Mouse (Mus musculus) kidney, postnatal 14 days (tissue): Measurements from ENCODE around the gene Cavin1.
A peak's percentile ranks its signal among the peaks of the same experiment; 100 is the strongest.

Experiments
- DNase-seq: peaks from one replicate; pipeline ENCODE4 v3.0.0; 2022; ENCODE audit warnings: mixed read lengths

The Cavin1 gene

DNA sequence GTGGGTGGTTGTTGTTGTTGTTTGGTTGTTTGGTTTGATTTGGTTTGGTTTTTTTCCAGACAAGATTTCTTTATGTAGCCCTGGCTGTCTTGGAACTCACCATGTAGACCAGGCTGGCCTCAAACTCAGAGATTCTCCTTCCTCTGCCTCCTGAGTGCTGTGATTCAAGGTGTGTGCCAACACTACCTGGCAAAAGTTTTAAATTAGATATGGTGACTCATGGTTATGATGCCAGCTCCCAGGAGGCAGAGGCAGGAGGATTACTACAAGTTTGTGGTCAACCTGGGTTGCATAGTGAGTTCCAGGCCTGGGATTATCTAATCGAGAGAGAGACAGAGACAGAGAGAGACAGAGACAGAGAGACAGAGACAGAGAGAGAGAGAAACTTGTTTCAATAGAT lies 9.8 kb upstream of the Cavin1 start:
- no peak for DNase-seq

GRCm38 (mm10) chr11:100979887-100980286 lies 9.2 kb upstream of the Cavin1 start:
- DNase-seq = peak; percentile 76

- DNase-seq = no peak
Observed at GRCm38 (mm10) chr11:100975241-100975640, 4.6 kb upstream of the Cavin1 start.

DNA sequence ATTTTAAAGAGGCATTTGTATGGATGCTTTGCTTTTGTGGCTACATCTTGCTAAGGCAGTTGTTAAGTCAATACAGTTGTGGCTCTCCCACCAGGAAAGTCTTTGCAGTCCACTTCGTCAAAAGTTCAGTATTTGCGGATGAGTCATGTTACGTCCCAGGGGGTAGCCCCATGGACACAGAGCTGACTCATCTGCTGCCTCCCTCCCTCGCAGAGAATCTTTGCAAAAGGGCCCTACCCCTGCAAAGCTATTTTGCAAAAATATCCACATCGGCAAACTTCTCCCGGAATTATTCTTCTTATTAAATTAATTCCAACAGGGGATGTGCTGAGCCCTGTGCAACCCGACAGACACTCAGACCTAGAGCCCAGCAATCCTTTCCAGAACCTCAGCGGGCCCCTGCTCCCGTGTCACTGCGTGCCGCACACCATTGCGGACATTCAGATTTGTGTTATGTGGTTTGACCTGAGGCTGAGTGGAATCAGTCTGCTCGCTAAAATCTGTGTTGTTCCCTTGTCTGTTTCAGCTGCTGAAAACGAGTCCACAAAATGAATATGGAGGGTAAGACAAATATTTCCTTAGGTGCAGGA lies 3.8 kb upstream of the Cavin1 start:
- no peak for DNase-seq

GRCm38 (mm10) chr11:100973245-100973644 lies 2.6 kb upstream of the Cavin1 start:
- no peak for DNase-seq

GRCm38 (mm10) chr11:100971455-100971854 lies 768 bp upstream of the Cavin1 start:
- DNase-seq = no peak

DNA sequence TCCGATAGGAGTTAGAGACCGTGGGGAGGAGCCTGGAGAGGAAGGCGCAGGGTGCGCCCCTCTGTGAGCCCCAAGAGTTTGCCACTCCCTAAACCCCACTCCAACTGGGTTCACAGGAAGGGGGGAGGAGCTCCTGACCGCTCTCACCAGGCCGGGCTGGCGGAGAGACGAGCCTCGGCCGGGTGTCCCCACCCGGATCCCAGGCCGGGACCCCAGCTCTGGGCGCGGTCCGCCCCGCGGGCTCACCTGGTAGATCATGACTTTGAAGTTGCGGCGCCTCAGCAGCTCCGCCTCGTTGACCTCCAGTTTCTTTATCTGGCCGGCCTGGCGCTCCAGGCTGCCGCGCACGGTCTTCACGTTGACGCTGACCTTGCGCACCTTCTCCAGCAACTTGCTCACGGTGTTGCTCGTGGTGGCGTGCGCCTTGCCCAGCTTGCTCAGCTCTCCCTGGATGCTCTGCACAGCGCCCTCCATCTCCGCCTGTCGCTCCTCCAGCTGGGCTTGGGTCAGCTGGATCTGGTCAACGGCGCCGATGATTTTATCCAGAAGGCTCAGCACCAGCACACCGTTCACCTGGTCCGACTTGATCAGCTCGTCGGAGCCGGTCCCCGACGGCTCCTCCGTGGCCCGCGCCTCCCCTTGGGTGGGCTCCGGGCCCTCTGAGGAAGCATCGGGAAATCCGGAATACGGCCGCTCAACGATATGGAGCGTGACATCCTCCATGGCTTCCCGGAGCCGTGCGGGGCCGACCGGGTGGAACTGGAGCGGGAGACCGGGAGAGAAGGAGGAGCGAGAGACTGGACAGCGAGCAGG lies 737 bp downstream of the Cavin1 start:
- peak; percentile 67 for DNase-seq

- DNase-seq = no peak
Observed at GRCm38 (mm10) chr11:100969189-100969743, 1.4 kb downstream of the Cavin1 start.

GRCm38 (mm10) chr11:100968501-100968900 lies 2.2 kb downstream of the Cavin1 start:
- no peak for DNase-seq

DNA sequence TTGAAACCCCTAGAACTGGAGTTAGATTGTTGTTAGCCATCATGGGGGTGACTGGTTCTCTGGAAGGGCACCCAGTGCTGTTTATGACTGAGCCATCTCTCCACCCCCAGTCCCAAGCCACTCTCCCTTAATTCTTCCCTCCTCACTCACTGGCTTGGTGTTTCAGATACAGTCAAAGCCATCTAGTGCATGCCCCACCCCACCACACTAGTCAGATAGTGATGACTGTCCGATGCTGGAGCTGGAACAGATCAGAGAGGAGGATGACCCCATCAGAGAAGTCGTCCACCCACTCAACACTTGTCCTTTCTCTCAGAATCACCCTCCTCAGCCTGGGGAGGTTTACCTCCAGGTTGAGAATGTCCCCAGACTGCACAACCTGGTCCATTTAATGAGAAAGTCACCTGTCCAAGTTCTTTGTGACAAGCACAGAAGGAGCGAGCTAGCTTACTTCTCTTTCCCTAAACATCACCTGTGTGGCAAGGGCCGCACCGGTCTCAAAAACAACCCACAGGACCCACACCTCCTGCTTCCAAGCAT lies 2.7 kb downstream of the Cavin1 start:
- DNase-seq = no peak

- DNase-seq = no peak
Observed at GRCm38 (mm10) chr11:100967376-100967775, 3.3 kb downstream of the Cavin1 start.

DNA sequence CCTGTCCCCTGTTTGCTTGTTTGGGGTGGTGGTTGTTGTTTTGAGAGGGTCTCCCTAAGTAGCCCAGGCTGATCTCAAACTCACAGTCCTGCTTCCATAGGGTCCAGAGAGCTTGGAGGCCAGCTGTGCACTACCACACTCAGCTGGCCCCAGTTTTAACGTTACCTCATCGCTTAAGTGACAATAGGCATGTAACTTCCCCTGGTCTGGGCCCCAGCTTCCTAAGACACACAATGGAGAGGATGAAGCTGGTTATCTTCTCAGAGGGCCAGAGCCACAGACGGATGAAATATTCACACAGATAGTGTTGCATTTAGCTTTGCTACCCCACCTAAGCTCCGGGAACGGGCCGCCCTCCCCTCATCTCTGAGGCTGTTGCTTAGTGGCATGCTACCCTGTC lies 4.9 kb downstream of the Cavin1 start:
- no peak for DNase-seq

DNA sequence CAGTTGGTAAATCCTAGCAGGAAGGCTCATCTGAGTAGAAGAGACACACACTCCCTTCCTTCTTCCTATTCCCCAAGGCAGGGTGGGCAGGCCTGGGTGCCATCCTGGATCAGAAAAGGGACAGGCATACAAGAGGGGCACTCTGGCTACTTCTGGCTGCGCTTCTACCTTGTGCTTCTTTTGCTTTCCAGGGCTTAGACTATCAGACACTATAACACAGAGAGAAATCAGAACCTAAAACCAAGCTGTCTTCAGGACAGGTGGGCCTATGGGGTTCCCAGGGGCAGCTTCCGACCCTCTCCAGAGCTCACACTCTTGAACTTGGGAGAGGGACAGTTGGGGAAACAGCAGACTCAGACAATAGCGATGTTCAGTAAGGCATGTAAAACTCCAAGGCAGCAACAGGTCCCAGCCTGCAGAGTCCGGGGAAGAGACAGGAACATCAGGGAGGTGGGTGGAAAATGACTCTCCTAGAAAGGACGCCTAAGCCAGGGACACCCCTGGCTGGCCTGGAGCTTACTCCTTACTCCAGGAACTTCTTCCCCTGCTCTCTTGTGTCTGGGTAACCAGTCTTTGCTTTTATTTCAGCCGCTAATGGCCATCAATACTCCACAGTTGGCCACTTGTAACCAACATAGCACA lies 5.7 kb downstream of the Cavin1 start:
- DNase-seq = no peak

DNA sequence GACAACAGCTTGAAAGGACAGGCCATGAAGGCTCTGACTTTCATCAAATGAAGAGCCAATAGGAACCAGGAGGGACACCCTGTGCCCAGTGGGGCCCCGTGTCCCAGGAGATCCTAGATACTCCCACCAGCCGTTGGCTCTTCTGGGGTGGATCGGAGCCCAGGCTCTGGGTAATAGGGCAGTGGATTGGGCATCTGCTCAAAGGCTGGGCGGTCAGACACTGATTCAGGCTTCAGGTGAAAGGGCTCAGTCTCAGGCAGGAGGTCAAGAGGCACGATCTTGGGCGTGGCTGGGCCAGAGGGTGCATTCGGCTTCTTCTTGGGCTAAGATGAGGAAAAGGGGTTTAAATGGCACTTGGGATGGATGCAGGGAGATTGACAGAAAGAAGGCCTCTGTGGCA lies 6.5 kb downstream of the Cavin1 start:
- no peak for DNase-seq

DNA sequence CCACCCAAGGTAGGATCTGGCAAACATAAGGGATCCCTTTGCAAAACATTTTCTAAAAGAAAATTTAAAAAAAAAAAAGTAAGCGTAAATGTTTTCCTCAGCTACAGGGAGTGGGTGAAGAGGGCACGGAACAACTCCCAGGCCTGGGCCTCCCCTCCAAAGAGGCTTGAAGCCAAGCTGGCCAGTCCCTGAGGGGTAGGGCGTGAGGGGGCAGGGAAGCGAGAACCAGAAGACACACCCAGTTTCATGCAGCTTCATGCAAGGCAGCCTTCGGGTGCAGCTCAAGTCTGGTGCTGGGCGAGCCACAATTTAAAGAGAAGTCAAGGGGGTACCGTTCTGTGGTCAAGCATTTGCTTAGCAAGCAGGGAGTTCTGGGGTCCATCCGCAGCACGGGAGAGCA lies 7.0 kb downstream of the Cavin1 start:
- no peak for DNase-seq

GRCm38 (mm10) chr11:100962371-100962911 lies 8.2 kb downstream of the Cavin1 start:
- no peak for DNase-seq

DNA sequence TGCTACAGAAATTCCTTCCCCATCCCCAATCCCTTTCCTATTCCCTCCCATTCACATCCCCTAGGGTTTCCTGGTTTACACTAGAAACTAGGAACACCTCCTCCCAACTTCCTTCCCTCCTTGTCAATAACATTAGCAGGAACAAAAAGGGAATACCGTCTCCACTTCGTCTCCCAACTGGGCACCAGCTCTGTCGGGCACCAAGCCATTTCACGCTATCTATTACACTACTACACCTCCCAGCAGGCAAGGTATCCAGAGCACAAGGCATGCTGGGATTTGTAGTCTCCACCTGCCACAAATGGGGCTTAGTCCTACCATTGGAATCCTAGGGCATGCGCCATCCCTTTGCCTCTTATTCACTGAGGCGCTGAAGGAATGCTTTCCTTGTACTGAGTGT lies 10.1 kb downstream of the Cavin1 start:
- DNase-seq = peak; percentile 82

GRCm38 (mm10) chr11:100959826-100960225 lies 10.9 kb downstream of the Cavin1 start:
- peak; percentile 35 for DNase-seq

- DNase-seq = peak; percentile 80
Observed at GRCm38 (mm10) chr11:100959464-100959810, 11.2 kb downstream of the Cavin1 start.

GRCm38 (mm10) chr11:100958613-100959463 lies 11.8 kb downstream of the Cavin1 start:
- DNase-seq = no peak

- DNase-seq = no peak
Observed at GRCm38 (mm10) chr11:100957915-100958469, 12.7 kb downstream of the Cavin1 start.

GRCm38 (mm10) chr11:100957244-100957643 lies 13.4 kb downstream of the Cavin1 start:
- DNase-seq = peak; percentile 90
